Mouse (Mus musculus): ENCODE measurements around the gene Cpn1. TPM values are rescaled to one million over a fixed set of nuclear protein-coding genes. Genes with fewer than 3 reads are reported as not detected.

The Cpn1 gene
- polyA plus RNA-seq, 1 experiment, result 0.27 TPM

DNA sequence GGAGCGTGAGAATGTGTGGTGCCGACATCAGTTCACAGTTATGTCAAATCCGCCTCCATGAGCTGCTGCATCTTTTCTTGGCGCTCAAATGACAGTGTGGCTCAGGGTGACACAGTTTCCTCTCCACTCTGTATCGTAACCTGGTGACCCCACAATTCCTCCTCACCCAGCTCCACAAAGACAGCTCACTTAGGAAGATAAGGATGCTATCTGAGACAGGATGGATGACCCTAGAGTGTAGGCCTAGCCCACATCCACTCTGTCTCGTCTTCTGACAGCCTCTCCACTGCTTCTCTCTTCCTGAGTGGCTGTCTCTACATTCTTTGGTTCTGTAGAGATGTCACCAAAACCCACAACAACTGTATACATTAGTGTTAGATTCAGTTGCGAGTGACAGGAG is 9.1 kb upstream of the Cpn1 start:
- Histone ChIP-seq H3K36me3 (ENCODE audit: control insufficient read depth, insufficient read depth, low read length) (no peaks in the 10 kb centered on the region), H3K4me3 (ENCODE audit: control insufficient read depth, insufficient read depth, low read length) (no peak overlapping the region), H3K27me3 (ENCODE audit: control insufficient read depth, insufficient read depth, low read length) (no peaks in the 10 kb centered on the region), H3K4me1 (replicated peaks; ENCODE audit: control insufficient read depth, insufficient read depth, low read length) (no peaks in the 10 kb centered on the region), H3K27ac (ENCODE audit: control insufficient read depth, insufficient read depth, low read length) (no peak overlapping the region)
- no peak for DNase-seq
- WGBS, result 91% methylated on average over 7 of the region's 7 CpGs
- TF ChIP-seq CTCF (IDR thresholded peaks at IDR 0.05; ENCODE audit: borderline replicate concordance, control insufficient read depth, extremely low read depth, insufficient read depth, low read length, poor library complexity) (no peak), POLR2A (IDR thresholded peaks at IDR 0.05; ENCODE audit: control insufficient read depth, extremely low read depth, insufficient read depth, low read length, poor library complexity) (no peak)

DNA sequence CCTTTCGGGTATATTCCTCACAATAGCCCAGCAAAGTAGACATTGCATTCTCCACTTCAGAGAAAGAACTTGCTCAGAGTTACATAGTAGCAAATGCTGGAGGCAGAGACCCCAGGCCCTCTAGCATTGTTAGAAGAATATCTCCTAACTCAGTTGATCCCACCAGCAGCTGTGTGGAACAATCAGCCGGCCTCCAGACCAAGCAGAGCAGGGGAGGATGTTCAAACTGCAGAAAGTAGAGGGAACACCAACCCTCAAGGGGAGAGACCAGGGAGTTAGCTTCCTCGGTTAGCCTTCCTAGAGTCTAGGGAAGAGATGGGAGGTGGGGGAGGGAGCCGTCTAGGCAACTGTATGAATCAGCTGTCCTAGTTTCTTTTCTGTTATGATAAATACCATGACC is 6.1 kb upstream of the Cpn1 start:
- no peak for TF ChIP-seq POLR2A (IDR thresholded peaks at IDR 0.05; ENCODE audit: control insufficient read depth, extremely low read depth, insufficient read depth, low read length, poor library complexity)
- no peak for TF ChIP-seq CTCF (IDR thresholded peaks at IDR 0.05; ENCODE audit: borderline replicate concordance, control insufficient read depth, extremely low read depth, insufficient read depth, low read length, poor library complexity)
- H3K36me3 ChIP-seq (ENCODE audit: control insufficient read depth, insufficient read depth, low read length), result no peaks in the 10 kb centered on the region
- no peak overlapping the region for H3K4me3 ChIP-seq (ENCODE audit: control insufficient read depth, insufficient read depth, low read length)
- no peak for DNase-seq
- no peaks in the 10 kb centered on the region for H3K4me1 ChIP-seq (replicated peaks; ENCODE audit: control insufficient read depth, insufficient read depth, low read length)
- WGBS, result 83% methylated on average over 4 of the region's 4 CpGs
- H3K27me3 ChIP-seq (ENCODE audit: control insufficient read depth, insufficient read depth, low read length), result no peaks in the 10 kb centered on the region
- no peak overlapping the region for H3K27ac ChIP-seq (ENCODE audit: control insufficient read depth, insufficient read depth, low read length)

DNA sequence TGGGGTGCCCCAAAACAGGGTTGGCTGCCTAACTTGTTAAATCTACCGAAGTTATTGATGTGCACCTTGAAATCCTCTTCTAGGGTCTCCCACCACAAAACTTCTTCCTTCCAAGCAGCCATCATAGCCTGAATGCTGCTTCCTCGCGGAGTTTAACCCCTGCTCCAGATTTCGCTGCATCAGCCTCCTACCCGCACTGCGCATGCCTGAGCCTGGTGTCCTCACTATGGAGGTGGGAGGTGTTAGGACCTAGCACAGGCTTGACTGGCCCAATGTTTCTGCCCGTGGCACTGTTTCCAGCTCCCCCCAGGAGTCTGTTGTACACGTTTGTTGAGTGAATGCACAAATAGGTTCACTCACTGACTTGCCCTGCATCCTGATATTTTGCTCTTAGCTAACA is 4.0 kb upstream of the Cpn1 start:
- H3K27ac ChIP-seq (ENCODE audit: control insufficient read depth, insufficient read depth, low read length), result no peak overlapping the region
- no peaks in the 10 kb centered on the region for H3K27me3 ChIP-seq (ENCODE audit: control insufficient read depth, insufficient read depth, low read length)
- no peak overlapping the region for H3K4me3 ChIP-seq (ENCODE audit: control insufficient read depth, insufficient read depth, low read length)
- WGBS, result 86% methylated on average over 8 of the region's 8 CpGs
- no peaks in the 10 kb centered on the region for H3K36me3 ChIP-seq (ENCODE audit: control insufficient read depth, insufficient read depth, low read length)
- TF ChIP-seq CTCF (IDR thresholded peaks at IDR 0.05; ENCODE audit: borderline replicate concordance, control insufficient read depth, extremely low read depth, insufficient read depth, low read length, poor library complexity), result no peak
- TF ChIP-seq POLR2A (IDR thresholded peaks at IDR 0.05; ENCODE audit: control insufficient read depth, extremely low read depth, insufficient read depth, low read length, poor library complexity), result no peak
- H3K4me1 ChIP-seq (replicated peaks; ENCODE audit: control insufficient read depth, insufficient read depth, low read length), result no peaks in the 10 kb centered on the region
- DNase-seq, result no peak

GRCm38 (mm10) chr19:43981992-43982391 is 4.4 kb downstream of the Cpn1 start:
- no peak for DNase-seq
- H3K27ac ChIP-seq (ENCODE audit: control insufficient read depth, insufficient read depth, low read length), result no peak overlapping the region

GRCm38 (mm10) chr19:43980711-43981110 is 5.6 kb downstream of the Cpn1 start:
- no peak for TF ChIP-seq POLR2A (IDR thresholded peaks at IDR 0.05; ENCODE audit: control insufficient read depth, extremely low read depth, insufficient read depth, low read length, poor library complexity)
- no peak for TF ChIP-seq CTCF (IDR thresholded peaks at IDR 0.05; ENCODE audit: borderline replicate concordance, control insufficient read depth, extremely low read depth, insufficient read depth, low read length, poor library complexity)
- WGBS, result 92% methylated on average over 17 of the region's 17 CpGs
- H3K27me3 ChIP-seq (ENCODE audit: control insufficient read depth, insufficient read depth, low read length), result no peaks in the 10 kb centered on the region
- H3K36me3 ChIP-seq (ENCODE audit: control insufficient read depth, insufficient read depth, low read length), result no peaks in the 10 kb centered on the region
- no peak overlapping the region for H3K4me3 ChIP-seq (ENCODE audit: control insufficient read depth, insufficient read depth, low read length)
- no peaks in the 10 kb centered on the region for H3K4me1 ChIP-seq (replicated peaks; ENCODE audit: control insufficient read depth, insufficient read depth, low read length)
- DNase-seq, result no peak
- no peak overlapping the region for H3K27ac ChIP-seq (ENCODE audit: control insufficient read depth, insufficient read depth, low read length)

More at GRCm38 (mm10) chr19:43981992-43982391, 4.4 kb downstream of the Cpn1 start:
- H3K36me3 ChIP-seq (ENCODE audit: control insufficient read depth, insufficient read depth, low read length), result no peaks in the 10 kb centered on the region
- H3K4me1 ChIP-seq (replicated peaks; ENCODE audit: control insufficient read depth, insufficient read depth, low read length), result no peaks in the 10 kb centered on the region
- no peaks in the 10 kb centered on the region for H3K27me3 ChIP-seq (ENCODE audit: control insufficient read depth, insufficient read depth, low read length)
- TF ChIP-seq POLR2A (IDR thresholded peaks at IDR 0.05; ENCODE audit: control insufficient read depth, extremely low read depth, insufficient read depth, low read length, poor library complexity), result no peak
- no peak for TF ChIP-seq CTCF (IDR thresholded peaks at IDR 0.05; ENCODE audit: borderline replicate concordance, control insufficient read depth, extremely low read depth, insufficient read depth, low read length, poor library complexity)
- no peak overlapping the region for H3K4me3 ChIP-seq (ENCODE audit: control insufficient read depth, insufficient read depth, low read length)
- 82% methylated on average over 5 of the region's 5 CpGs for WGBS

DNA sequence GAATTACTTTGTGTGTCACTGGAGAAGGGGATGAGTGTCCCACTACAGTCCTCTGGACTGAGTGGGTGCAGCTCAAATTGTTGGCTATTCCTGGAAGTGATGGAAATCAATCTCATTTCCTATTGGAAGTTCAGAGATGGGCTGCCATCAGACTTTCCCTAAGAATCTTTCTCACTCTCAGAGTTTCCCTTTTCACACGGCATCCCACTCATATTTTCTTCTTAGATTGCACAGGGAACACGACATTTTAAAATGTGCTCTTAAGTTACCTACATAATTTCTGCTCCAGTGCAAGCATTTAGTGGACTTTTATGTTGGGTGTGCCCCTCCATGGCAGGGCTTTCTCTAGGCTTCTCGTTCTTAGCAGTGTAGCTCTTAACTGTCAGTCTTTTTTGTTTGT is 8.6 kb downstream of the Cpn1 start:
- TF ChIP-seq POLR2A (IDR thresholded peaks at IDR 0.05; ENCODE audit: control insufficient read depth, extremely low read depth, insufficient read depth, low read length, poor library complexity) (no peak), CTCF (IDR thresholded peaks at IDR 0.05; ENCODE audit: borderline replicate concordance, control insufficient read depth, extremely low read depth, insufficient read depth, low read length, poor library complexity) (no peak)
- H3K36me3 ChIP-seq (ENCODE audit: control insufficient read depth, insufficient read depth, low read length), result no peaks in the 10 kb centered on the region
- WGBS, result 84% methylated on average over 3 of the region's 3 CpGs

DNA sequence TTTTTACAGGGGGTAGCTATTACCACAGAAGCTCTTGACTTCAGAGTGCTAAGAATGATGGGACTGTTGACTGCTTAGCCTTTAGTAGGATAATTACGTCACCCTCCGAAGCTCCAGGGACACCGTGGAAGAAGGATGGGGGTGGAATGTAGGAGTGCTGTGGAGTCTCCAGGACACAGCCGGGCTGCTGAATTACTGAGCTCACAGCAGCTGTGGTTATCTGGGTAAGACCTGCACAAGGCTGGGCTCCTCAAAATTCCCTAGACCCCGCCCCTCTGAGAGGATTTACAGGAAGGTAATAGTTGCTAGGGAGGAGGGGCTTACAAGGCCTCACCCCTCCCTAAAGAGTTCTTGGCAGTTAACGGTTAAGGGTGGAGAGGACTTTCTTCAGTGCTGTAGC is 9.7 kb downstream of the Cpn1 start:
- no peak overlapping the region for H3K27ac ChIP-seq (ENCODE audit: control insufficient read depth, insufficient read depth, low read length)
- no peaks in the 10 kb centered on the region for H3K27me3 ChIP-seq (ENCODE audit: control insufficient read depth, insufficient read depth, low read length)
- no peaks in the 10 kb centered on the region for H3K4me1 ChIP-seq (replicated peaks; ENCODE audit: control insufficient read depth, insufficient read depth, low read length)
- no peak overlapping the region for H3K4me3 ChIP-seq (ENCODE audit: control insufficient read depth, insufficient read depth, low read length)
- no peak for TF ChIP-seq CTCF (IDR thresholded peaks at IDR 0.05; ENCODE audit: borderline replicate concordance, control insufficient read depth, extremely low read depth, insufficient read depth, low read length, poor library complexity)
- no peak for TF ChIP-seq POLR2A (IDR thresholded peaks at IDR 0.05; ENCODE audit: control insufficient read depth, extremely low read depth, insufficient read depth, low read length, poor library complexity)
- H3K36me3 ChIP-seq (ENCODE audit: control insufficient read depth, insufficient read depth, low read length), result no peaks in the 10 kb centered on the region
- no peak for DNase-seq
- 91% methylated on average over 6 of the region's 6 CpGs for WGBS

More for the DNA sequence above, 8.6 kb downstream of the Cpn1 start:
- H3K4me1 ChIP-seq (replicated peaks; ENCODE audit: control insufficient read depth, insufficient read depth, low read length), result no peaks in the 10 kb centered on the region
- no peak for DNase-seq
- no peak overlapping the region for H3K27ac ChIP-seq (ENCODE audit: control insufficient read depth, insufficient read depth, low read length)
- H3K27me3 ChIP-seq (ENCODE audit: control insufficient read depth, insufficient read depth, low read length), result no peaks in the 10 kb centered on the region
- H3K4me3 ChIP-seq (ENCODE audit: control insufficient read depth, insufficient read depth, low read length), result no peak overlapping the region
